Mouse (Mus musculus): ENCODE measurements around the gene Klc1.

DNA sequence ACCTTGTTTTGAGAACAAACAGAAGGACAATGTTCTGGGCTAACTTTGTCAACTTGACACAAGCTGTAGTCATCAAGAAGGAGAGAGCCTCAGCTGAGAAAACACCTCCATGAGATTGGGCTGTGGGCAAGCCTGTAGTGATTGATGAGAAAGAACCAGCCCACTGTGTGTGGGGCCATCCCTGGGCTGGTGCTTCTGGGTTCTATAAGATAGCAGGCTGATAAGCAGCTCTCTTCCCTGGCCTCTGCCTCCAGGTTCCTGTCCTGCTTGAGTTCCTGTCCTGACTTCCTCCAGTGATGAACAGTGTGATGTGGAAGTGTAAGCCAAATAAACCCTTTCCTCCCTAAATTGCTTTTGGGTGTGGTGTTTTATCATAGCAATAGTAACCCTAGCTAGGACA lies 3.9 kb upstream of the Klc1 start:
- no peak for TF ChIP-seq CTCF (IDR thresholded peaks at IDR 0.05; ENCODE audit: borderline replicate concordance, insufficient read depth, low read length)
- no peak for TF ChIP-seq POLR2A (IDR thresholded peaks at IDR 0.05; ENCODE audit: low read depth, low read length)

All from embryonic fibroblast, embryonic 13.5 days (primary cell).